Mouse (Mus musculus) thymus, postnatal 36 days (tissue): ENCODE results near the gene Acot10.
"Not testable (repeated sequence)": the region's sequence is repeated elsewhere in the genome, so short reads cannot be mapped to it uniquely, and the experiment has no call there.

Experiments
- DNase-seq, 2 experiments: peaks; one replicate each; pipeline ENCODE4 v3.0.0; 2022; ENCODE audit warnings: mixed read lengths in 2 of 2

Gene Acot10

DNA sequence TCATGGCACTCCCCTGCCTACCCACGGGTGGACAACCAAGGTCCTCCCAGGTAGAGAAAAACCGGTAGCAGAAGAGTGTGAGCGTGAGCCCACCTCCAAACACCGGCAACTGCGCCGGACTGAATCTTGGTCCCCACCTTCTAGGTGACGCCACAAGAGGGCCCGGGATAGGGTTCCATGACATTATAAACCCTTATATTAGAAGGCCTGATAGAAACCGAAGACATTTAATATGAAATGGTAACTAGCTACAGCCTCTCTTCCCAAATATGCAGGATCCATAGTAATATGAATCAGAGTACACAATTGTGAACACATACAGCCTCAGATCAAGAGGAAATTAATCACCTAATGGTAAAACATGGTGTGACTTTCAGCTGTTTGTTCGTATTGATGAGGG lies at the start of gene Acot10:
TSS of gene Acot10 (minus strand) at position 101 of the 400 bp plus-strand sequence.
- DNase-seq: no peak

- no peak for DNase-seq
These were observed 45.3 kb upstream of the Acot10 start for GRCm38 (mm10) chr15:20711859-20712258.

DNA sequence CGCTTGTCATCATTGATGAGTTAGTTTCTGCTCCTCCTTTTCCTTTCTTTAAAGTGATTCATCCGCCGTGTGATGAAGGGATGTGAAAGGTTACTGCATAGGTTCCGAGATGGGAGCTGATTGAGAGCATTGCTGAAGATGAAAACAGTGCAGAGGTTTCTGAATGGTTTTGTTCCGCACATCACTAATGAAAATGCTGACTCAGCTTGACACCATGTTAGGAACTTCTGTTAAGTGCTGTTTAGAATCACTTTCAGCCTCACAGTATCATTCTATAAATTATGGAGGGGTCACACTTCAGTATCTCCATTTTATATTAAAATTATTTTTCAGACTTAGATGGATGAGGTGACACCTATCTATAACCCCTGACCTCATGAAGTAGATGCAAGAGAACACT lies 29.7 kb upstream of the Acot10 start:
- no peak for DNase-seq

- DNase-seq: no peak
These were observed 17.6 kb upstream of the Acot10 start for GRCm38 (mm10) chr15:20684200-20684599.

DNA sequence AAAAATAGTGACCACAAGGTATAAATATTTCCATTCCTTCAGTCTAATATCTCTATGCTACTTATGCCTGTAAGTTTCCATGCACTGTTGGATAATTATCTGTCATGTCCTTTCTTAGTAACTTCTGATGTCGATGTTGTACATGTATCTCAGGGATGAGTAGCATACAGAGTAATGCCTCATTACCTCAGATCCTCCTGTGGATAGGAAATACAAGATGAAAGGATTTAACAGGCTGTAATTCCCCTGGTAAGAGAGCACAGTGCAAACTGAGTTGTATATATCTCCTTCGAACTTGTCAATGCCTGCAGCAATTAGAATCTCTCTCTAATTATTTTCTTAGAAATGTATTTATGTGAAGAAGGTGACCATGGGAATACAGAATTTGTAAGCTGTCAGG lies 16.2 kb upstream of the Acot10 start:
- no peak for DNase-seq

GRCm38 (mm10) chr15:20669507-20669906 lies 3.0 kb upstream of the Acot10 start:
- DNase-seq: not testable (repeated sequence)

- no peak for DNase-seq
These were observed 1.4 kb upstream of the Acot10 start for GRCm38 (mm10) chr15:20667989-20668388.

- DNase-seq: no peak
These were observed 800 bp upstream of the Acot10 start for GRCm38 (mm10) chr15:20667350-20667749.

DNA sequence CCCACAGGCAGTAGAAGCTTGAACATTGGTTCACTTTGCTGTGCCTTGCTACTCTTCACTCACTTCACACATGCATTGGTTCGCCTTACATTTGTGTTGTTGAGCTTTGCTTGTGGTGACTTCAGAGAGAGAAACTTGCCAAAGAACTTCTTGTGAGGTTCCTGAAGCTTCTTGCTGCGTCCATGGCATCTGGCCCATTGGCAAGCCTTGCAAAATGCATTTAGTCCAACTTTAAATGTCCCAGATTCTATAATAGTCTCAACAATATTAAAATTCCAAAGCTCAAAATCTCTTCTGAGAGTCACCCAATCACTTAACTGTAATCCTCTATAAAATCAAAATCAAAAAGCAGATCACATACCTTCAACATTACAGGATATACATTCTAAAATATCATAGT lies 6.3 kb downstream of the Acot10 start:
- no peak for DNase-seq

- no peak for DNase-seq
These were observed 23.6 kb downstream of the Acot10 start for GRCm38 (mm10) chr15:20642905-20643414.

DNA sequence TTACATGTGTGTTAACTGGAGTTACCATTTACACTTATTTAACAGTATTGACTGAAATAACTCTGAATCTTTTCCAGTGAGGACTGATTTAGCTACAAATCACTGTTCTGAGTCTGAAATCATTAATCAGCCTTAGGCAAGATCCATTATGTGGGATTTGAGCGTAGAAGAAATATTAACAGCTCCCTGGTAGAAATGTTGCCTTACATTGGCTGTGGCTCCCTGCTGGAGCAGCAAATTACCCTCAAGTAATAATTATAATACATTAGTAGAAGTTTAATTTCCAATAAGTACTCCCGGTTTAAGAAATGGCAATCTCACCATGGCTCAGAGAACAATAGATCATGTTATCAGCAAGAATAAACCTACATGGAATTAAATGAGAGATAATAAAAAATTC lies 27.4 kb downstream of the Acot10 start:
- no peak for DNase-seq

- no peak for DNase-seq
These were observed 32.0 kb downstream of the Acot10 start for GRCm38 (mm10) chr15:20634593-20634992.
